Mouse (Mus musculus): ENCODE results near the gene Fastkd1. TPM values are rescaled to one million over a fixed set of nuclear protein-coding genes. Genes with fewer than 3 reads are reported as not detected.
"Not testable (repeated sequence)": the region's sequence is repeated elsewhere in the genome, so short reads cannot be mapped to it uniquely, and the experiment has no call there.

Gene Fastkd1
- polyA plus RNA-seq, 1 experiment from 2014 or later = 5.6 TPM

DNA sequence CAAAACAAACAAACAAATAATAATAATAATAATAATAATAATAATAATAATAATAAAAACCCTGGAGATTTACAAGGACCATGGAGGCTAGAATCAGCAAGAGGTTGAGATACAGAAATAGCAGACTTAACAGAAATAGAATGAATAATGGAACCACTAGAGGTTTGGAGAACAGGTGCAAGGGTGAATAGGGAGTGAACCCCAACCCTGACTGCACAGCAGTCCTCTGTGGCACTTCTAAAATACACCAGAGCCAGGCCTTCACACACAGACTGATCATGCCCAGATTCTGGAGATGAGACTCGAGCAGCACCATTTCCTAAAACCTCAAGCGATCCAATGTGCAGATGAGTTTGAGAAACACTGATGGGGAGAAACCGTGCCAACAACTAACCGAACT, 31.4 kb downstream of the Fastkd1 start:
- Histone ChIP-seq H3K4me1 (replicated peaks; ENCODE audit: control insufficient read depth, insufficient read depth) (no peaks in the 10 kb centered on the region), H3K4me2 (replicated peaks; ENCODE audit: low read depth) (no peak overlapping the region), H3K9ac (ENCODE audit: low read length) (no peak overlapping the region), H3K36me3 (ENCODE audit: control insufficient read depth, insufficient read depth, low read length) (no peaks in the 10 kb centered on the region), H3K4me3 (ENCODE audit: low read depth, low read length) (no peak overlapping the region), H3K27ac (replicated peaks) (no peak overlapping the region), H3K27me3 (ENCODE audit: control insufficient read depth, insufficient read depth, low read length) (no peaks in the 10 kb centered on the region), H3K9me3 (ENCODE audit: control insufficient read depth, low read length) (no peaks in the 10 kb centered on the region)
- no peak for DNase-seq (ENCODE audit: low spot score)
- TF ChIP-seq CTCF (IDR thresholded peaks at IDR 0.05; ENCODE audit: low read depth) = no peak
- no peak for TF ChIP-seq EP300 (optimal IDR thresholded peaks at IDR 0.05)
- 95% methylated on average over 4 of the region's 4 CpGs for WGBS
- ATAC-seq (ENCODE audit: low FRiP score, low TSS enrichment) = no peak

DNA sequence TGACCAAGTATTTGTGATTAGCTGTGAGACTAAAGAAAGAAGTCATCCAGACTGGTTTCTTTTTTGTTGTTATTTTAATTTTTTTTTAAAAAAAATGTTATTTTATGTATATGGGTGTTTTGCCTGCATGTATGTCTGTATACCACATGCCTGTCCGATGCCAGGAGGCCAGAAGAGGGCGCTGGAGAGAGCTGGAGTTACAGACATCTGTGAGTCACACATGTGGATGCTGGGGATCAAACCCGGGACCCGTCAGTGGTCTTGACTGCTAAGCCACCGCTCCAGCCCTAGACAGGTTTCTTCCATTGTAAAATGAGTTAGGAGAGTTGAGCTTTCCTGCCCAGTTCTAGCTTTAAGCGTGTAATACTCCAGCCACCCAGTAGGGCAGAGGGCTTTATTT, 33.3 kb downstream of the Fastkd1 start:
- no peak overlapping the region for H3K9ac ChIP-seq (ENCODE audit: low read length)
- DNase-seq (ENCODE audit: low spot score) = no peak
- H3K27ac ChIP-seq (replicated peaks) = no peak overlapping the region
- no peak for ATAC-seq (ENCODE audit: low FRiP score, low TSS enrichment)
- H3K9me3 ChIP-seq (ENCODE audit: control insufficient read depth, low read length) = no peaks in the 10 kb centered on the region
- TF ChIP-seq EP300 (optimal IDR thresholded peaks at IDR 0.05) (no peak), CTCF (IDR thresholded peaks at IDR 0.05; ENCODE audit: low read depth) (peak; percentile 32; the same call in 1 of the 2 replicates)
- WGBS = 59% methylated on average over 6 of the region's 6 CpGs
- H3K4me1 ChIP-seq (replicated peaks; ENCODE audit: control insufficient read depth, insufficient read depth) = no peaks in the 10 kb centered on the region
- no peak overlapping the region for H3K4me3 ChIP-seq (ENCODE audit: low read depth, low read length)
- no peak overlapping the region for H3K4me2 ChIP-seq (replicated peaks; ENCODE audit: low read depth)
- H3K27me3 ChIP-seq (ENCODE audit: control insufficient read depth, insufficient read depth, low read length) = no peaks in the 10 kb centered on the region
- H3K36me3 ChIP-seq (ENCODE audit: control insufficient read depth, insufficient read depth, low read length) = no peaks in the 10 kb centered on the region

- H3K27ac ChIP-seq (replicated peaks); H3K9me3 ChIP-seq (ENCODE audit: control insufficient read depth, low read length); DNase-seq (ENCODE audit: low spot score); H3K4me3 ChIP-seq (ENCODE audit: low read depth, low read length); H3K36me3 ChIP-seq (ENCODE audit: control insufficient read depth, insufficient read depth, low read length); H3K4me2 ChIP-seq (replicated peaks; ENCODE audit: low read depth); ATAC-seq (ENCODE audit: low FRiP score, low TSS enrichment); H3K4me1 ChIP-seq (replicated peaks; ENCODE audit: control insufficient read depth, insufficient read depth); H3K9ac ChIP-seq (ENCODE audit: low read length); H3K27me3 ChIP-seq (ENCODE audit: control insufficient read depth, insufficient read depth, low read length): not testable (repeated sequence)
- WGBS = 90% methylated on average over 2 of the region's 2 CpGs
Observed at GRCm38 (mm10) chr2:69677215-69677614, 36.1 kb downstream of the Fastkd1 start.

DNA sequence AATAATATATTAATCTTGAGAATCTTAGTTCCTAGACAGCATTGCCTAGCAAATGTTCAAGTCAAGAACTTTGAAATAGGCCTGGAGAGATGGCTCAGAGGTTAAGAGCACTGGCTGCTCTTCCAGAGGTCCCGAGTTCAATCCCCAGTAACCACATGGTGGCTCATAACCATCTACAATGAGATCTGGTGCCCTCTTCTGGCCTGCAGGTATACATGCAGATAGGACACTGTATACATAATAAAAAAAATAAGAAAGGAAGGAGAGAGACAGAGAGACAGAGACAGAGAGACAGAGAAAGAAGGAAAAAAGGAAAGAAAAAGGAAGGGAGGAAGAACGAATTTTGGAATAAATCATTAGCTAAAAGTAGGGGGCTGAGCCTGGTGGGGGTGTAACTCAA, 36.6 kb downstream of the Fastkd1 start:
- H3K4me3 ChIP-seq (ENCODE audit: low read depth, low read length) = no peak overlapping the region
- H3K27me3 ChIP-seq (ENCODE audit: control insufficient read depth, insufficient read depth, low read length) = no peaks in the 10 kb centered on the region
- TF ChIP-seq CTCF (IDR thresholded peaks at IDR 0.05; ENCODE audit: low read depth) (peak; percentile 70), EP300 (optimal IDR thresholded peaks at IDR 0.05) (no peak)
- ATAC-seq (ENCODE audit: low FRiP score, low TSS enrichment) = no peak
- no peak overlapping the region for H3K9ac ChIP-seq (ENCODE audit: low read length)
- H3K4me2 ChIP-seq (replicated peaks; ENCODE audit: low read depth) = no peak overlapping the region
- no peaks in the 10 kb centered on the region for H3K4me1 ChIP-seq (replicated peaks; ENCODE audit: control insufficient read depth, insufficient read depth)
- WGBS = 62% methylated on average over 2 of the region's 2 CpGs
- no peaks in the 10 kb centered on the region for H3K36me3 ChIP-seq (ENCODE audit: control insufficient read depth, insufficient read depth, low read length)
- H3K27ac ChIP-seq (replicated peaks) = no peak overlapping the region
- DNase-seq (ENCODE audit: low spot score) = no peak
- no peaks in the 10 kb centered on the region for H3K9me3 ChIP-seq (ENCODE audit: control insufficient read depth, low read length)

GRCm38 (mm10) chr2:69675266-69675665, 38.0 kb downstream of the Fastkd1 start:
- Histone ChIP-seq H3K4me2 (replicated peaks; ENCODE audit: low read depth) (no peak overlapping the region), H3K9ac (ENCODE audit: low read length) (no peak overlapping the region), H3K36me3 (ENCODE audit: control insufficient read depth, insufficient read depth, low read length) (no peaks in the 10 kb centered on the region), H3K9me3 (ENCODE audit: control insufficient read depth, low read length) (no peaks in the 10 kb centered on the region), H3K4me1 (replicated peaks; ENCODE audit: control insufficient read depth, insufficient read depth) (no peaks in the 10 kb centered on the region), H3K27ac (replicated peaks) (no peak overlapping the region), H3K4me3 (ENCODE audit: low read depth, low read length) (no peak overlapping the region), H3K27me3 (ENCODE audit: control insufficient read depth, insufficient read depth, low read length) (no peaks in the 10 kb centered on the region)
- ATAC-seq (ENCODE audit: low FRiP score, low TSS enrichment) (no peak), DNase-seq (ENCODE audit: low spot score) (no peak)
- TF ChIP-seq CTCF (IDR thresholded peaks at IDR 0.05; ENCODE audit: low read depth) (no peak), EP300 (optimal IDR thresholded peaks at IDR 0.05) (no peak)
- WGBS = 90% methylated on average over 9 of the region's 9 CpGs

DNA sequence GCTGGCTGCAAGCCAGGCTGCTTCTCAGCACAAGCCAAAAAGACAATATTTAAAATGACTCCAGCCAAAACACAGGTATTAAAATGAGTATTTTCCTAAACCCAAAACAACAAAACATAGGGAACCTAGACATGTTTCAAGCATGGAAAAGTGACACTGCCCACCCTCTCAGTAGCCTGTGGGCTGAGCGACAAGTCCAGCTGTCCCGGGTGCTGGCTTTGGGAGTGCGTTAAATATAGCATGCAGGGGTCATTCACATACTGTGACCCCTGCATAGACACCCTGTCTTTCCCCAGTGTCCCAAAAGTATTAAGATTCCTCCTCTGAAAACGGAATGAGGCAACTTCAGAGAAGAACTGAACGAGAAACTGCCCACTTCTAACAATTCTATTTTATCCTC, 39.6 kb downstream of the Fastkd1 start:
- WGBS = 57% methylated on average over 5 of the region's 5 CpGs
- ATAC-seq (ENCODE audit: low FRiP score, low TSS enrichment) = no peak
- TF ChIP-seq CTCF (IDR thresholded peaks at IDR 0.05; ENCODE audit: low read depth) = no peak
- TF ChIP-seq EP300 (optimal IDR thresholded peaks at IDR 0.05) = no peak

More for the DNA sequence above, 39.6 kb downstream of the Fastkd1 start:
- H3K4me1 ChIP-seq (replicated peaks; ENCODE audit: control insufficient read depth, insufficient read depth) = no peaks in the 10 kb centered on the region
- no peak overlapping the region for H3K4me2 ChIP-seq (replicated peaks; ENCODE audit: low read depth)
- no peak overlapping the region for H3K9ac ChIP-seq (ENCODE audit: low read length)
- H3K9me3 ChIP-seq (ENCODE audit: control insufficient read depth, low read length) = no peaks in the 10 kb centered on the region
- no peak overlapping the region for H3K4me3 ChIP-seq (ENCODE audit: low read depth, low read length)
- H3K36me3 ChIP-seq (ENCODE audit: control insufficient read depth, insufficient read depth, low read length) = no peaks in the 10 kb centered on the region
- H3K27me3 ChIP-seq (ENCODE audit: control insufficient read depth, insufficient read depth, low read length) = no peaks in the 10 kb centered on the region
- H3K27ac ChIP-seq (replicated peaks) = no peak overlapping the region
- DNase-seq (ENCODE audit: low spot score) = no peak
